ENCODE assay signal across 8 mouse cellular contexts in genomic region chr11:103697565-103698176, GRCm38 (mm10). TPM values are rescaled to one million over a fixed set of nuclear protein-coding genes. Genes with fewer than 3 reads are reported as not detected.
DNase-seq lines count a peak whose midpoint lies in the region; ATAC-seq and TF ChIP-seq lines count a peak whose summit lies in the region.

Gene Gosr2, minus strand, starts transcription at chr11:103697898.

- TF ChIP-seq CTCF in midbrain, postnatal 0 days (IDR thresholded peaks at IDR 0.05), result peak; percentile 27; the same call in 1 of the 2 replicates

- no peaks in the 10 kb centered on the region for H3K9me3 ChIP-seq in embryonic facial prominence, embryonic 14.5 days (ENCODE audit: control insufficient read depth, low read length)
- H3K9me3 ChIP-seq in limb, embryonic 14.5 days (ENCODE audit: control insufficient read depth, low read length), result no peaks in the 10 kb centered on the region
- no peaks in the 10 kb centered on the region for H3K9me3 ChIP-seq in midbrain, postnatal 0 days (ENCODE audit: low read length)

- no peaks in the 10 kb centered on the region for H3K36me3 ChIP-seq in embryonic facial prominence, embryonic 14.5 days (ENCODE audit: control insufficient read depth, insufficient read depth, low read length)
- no peaks in the 10 kb centered on the region for H3K36me3 ChIP-seq in limb, embryonic 14.5 days (ENCODE audit: control insufficient read depth, insufficient read depth, low read length)
- H3K36me3 ChIP-seq in midbrain, postnatal 0 days (ENCODE audit: insufficient read depth, low read length), result no peaks in the 10 kb centered on the region

- peaks cover 4% of the 10 kb centered on the region; the same call in 1 of the 2 replicates for H3K4me1 ChIP-seq in embryonic facial prominence, embryonic 14.5 days (ENCODE audit: control insufficient read depth, insufficient read depth, low read length)
- peaks cover 6% of the 10 kb centered on the region; the same call in 1 of the 2 replicates for H3K4me1 ChIP-seq in limb, embryonic 14.5 days (ENCODE audit: control insufficient read depth, insufficient read depth, low read length)
- no peaks in the 10 kb centered on the region; the same call in 1 of the 2 replicates for H3K4me1 ChIP-seq in midbrain, postnatal 0 days (ENCODE audit: insufficient read depth, low read length)

- DNase-seq in 3T3-L1 (ENCODE audit: low read depth, low spot score), result peak; percentile 94
- peak; percentile 70 to 87 for DNase-seq in adrenal gland, postnatal 4 days (ENCODE audit: low spot score in 2 of 2)
- DNase-seq in embryonic facial prominence, embryonic 14.5 days (ENCODE audit: low spot score), result peak; percentile 97
- DNase-seq in heart, adult 8-10 months (ENCODE audit: low spot score), result peak; percentile 91
- peak; percentile 94 for DNase-seq in kidney, adult 9 months
- peak; percentile 96 for DNase-seq in limb, embryonic 14.5 days (ENCODE audit: low spot score)
- peak; percentile 95 for DNase-seq in midbrain, postnatal 0 days (ENCODE audit: low spot score)
- DNase-seq in spleen, postnatal 14 days (ENCODE audit: low spot score in 2 of 2), result peak; percentile 74 to 83

- peak within 1 kb of the TSS; percentile 66 for H3K4me2 ChIP-seq in embryonic facial prominence, embryonic 14.5 days (ENCODE audit: low read depth, low read length)
- H3K4me2 ChIP-seq in limb, embryonic 14.5 days (replicated peaks; ENCODE audit: low read depth, low read length, severe bottlenecking), result peak within 1 kb of the TSS; percentile 57
- H3K4me2 ChIP-seq in midbrain, postnatal 0 days (ENCODE audit: low read depth, low read length, poor library complexity, severe bottlenecking), result peak within 1 kb of the TSS; percentile 54

- ATAC-seq in embryonic facial prominence, embryonic 14.5 days (ENCODE audit: low read depth), result peak; percentile 97
- ATAC-seq in limb, embryonic 14.5 days (ENCODE audit: low FRiP score, low read depth), result peak; percentile 97
- peak; percentile 97 for ATAC-seq in midbrain, postnatal 0 days (ENCODE audit: low FRiP score)

- under 1% methylated on average over 54 of the region's 57 CpGs for WGBS in embryonic facial prominence, embryonic 14.5 days
- WGBS in limb, embryonic 14.5 days, result 0% methylated on average over 55 of the region's 57 CpGs
- WGBS in midbrain, postnatal 0 days, result under 1% methylated on average over 52 of the region's 57 CpGs

- peak within 1 kb of the TSS; percentile 81 for H3K4me3 ChIP-seq in embryonic facial prominence, embryonic 14.5 days (ENCODE audit: low read depth, low read length)
- peak within 1 kb of the TSS; percentile 97 for H3K4me3 ChIP-seq in limb, embryonic 14.5 days (replicated peaks; ENCODE audit: low read length)
- peak within 1 kb of the TSS; percentile 92 for H3K4me3 ChIP-seq in midbrain, postnatal 0 days (ENCODE audit: low read depth, low read length)

- peak within 1 kb of the TSS; percentile 98 for H3K27ac ChIP-seq in embryonic facial prominence, embryonic 14.5 days (replicated peaks; ENCODE audit: low read depth, low read length)
- H3K27ac ChIP-seq in limb, embryonic 14.5 days (replicated peaks; ENCODE audit: low read depth, low read length), result peak within 1 kb of the TSS; percentile 98
- H3K27ac ChIP-seq in midbrain, postnatal 0 days (ENCODE audit: low read depth, low read length), result peak within 1 kb of the TSS; percentile 98

- H3K9ac ChIP-seq in embryonic facial prominence, embryonic 14.5 days (ENCODE audit: low read depth, low read length), result peak within 1 kb of the TSS; percentile 92
- peak within 1 kb of the TSS; percentile 92 for H3K9ac ChIP-seq in limb, embryonic 14.5 days (ENCODE audit: low read depth, low read length, severe bottlenecking)
- peak within 1 kb of the TSS; percentile 85 for H3K9ac ChIP-seq in midbrain, postnatal 0 days (replicated peaks; ENCODE audit: low read length, poor library complexity, severe bottlenecking)

- no peaks in the 10 kb centered on the region for H3K27me3 ChIP-seq in embryonic facial prominence, embryonic 14.5 days (replicated peaks; ENCODE audit: control insufficient read depth, insufficient read depth, low read length)
- H3K27me3 ChIP-seq in limb, embryonic 14.5 days (ENCODE audit: control insufficient read depth, insufficient read depth, low read length), result no peaks in the 10 kb centered on the region
- no peaks in the 10 kb centered on the region for H3K27me3 ChIP-seq in midbrain, postnatal 0 days (ENCODE audit: insufficient read depth, low read length)

- TF ChIP-seq POLR2A in limb, embryonic 14.5 days (IDR thresholded peaks at IDR 0.05; ENCODE audit: borderline replicate concordance, extremely low read depth, insufficient read depth, insufficient read length), result peak; percentile 64; the same call in 1 of the 2 replicates

RNA-seq across cellular contexts. Expression of gene Gosr2, which starts in this region (rescaled TPM):
- 10 to 100 TPM; 83.7 to 86.7 TPM for total RNA-seq in adrenal gland, postnatal 4 days (2021)
- 93.7 and 106 TPM in 2 replicates for polyA plus RNA-seq in embryonic facial prominence, embryonic 14.5 days (2014; fragmentation: Nextera tagmentation; extraction: Ambion mirVana)
- 10 to 100 TPM; 29.3 to 37.1 (median 34.4) TPM for total RNA-seq in heart, adult 8-10 months (2022)
- 104 and 111 TPM in 2 replicates for polyA plus RNA-seq in limb, embryonic 14.5 days (2012; rRNA removed)
- 106 and 107 TPM in 2 replicates for polyA plus RNA-seq in limb, embryonic 14.5 days (2014; fragmentation: Nextera tagmentation; extraction: Ambion mirVana)
- 78.4 and 104 TPM in 2 replicates for total RNA-seq in midbrain, postnatal 0 days (2014; rRNA removed)
- polyA plus RNA-seq in midbrain, postnatal 0 days (2015; fragmentation: Nextera tagmentation; extraction: Ambion mirVana), result 88.2 and 93.6 TPM in 2 replicates

Comparison
In these comparisons a context has a peak if more than half of its experiments do, and no peak if none do; other contexts are left out.
1. Peak in every context shown above with its lines: DNase-seq, ATAC-seq, H3K4me3 ChIP-seq and H3K27ac ChIP-seq.